Mouse (Mus musculus): ENCODE measurements at regions not wholly inside any gene's neighbourhood (a gene's known extent, or its start where the extent isn't known, plus 50 kb on each side); places are given as distances from the start of the nearest gene placed in this dataset.

GRCm38 (mm10) chr12:16140511-16141110 lies 323.9 kb upstream of the Trib2 start:
- no peak overlapping the region for H3K4me2 ChIP-seq (ENCODE audit: low read length)
- H3K27me3 ChIP-seq (replicated peaks; ENCODE audit: control insufficient read depth, insufficient read depth, low read length): no peaks in the 10 kb centered on the region
- no peaks in the 10 kb centered on the region for H3K9me3 ChIP-seq (ENCODE audit: control insufficient read depth, low read length)
- no peaks in the 10 kb centered on the region for H3K36me3 ChIP-seq (ENCODE audit: control insufficient read depth, insufficient read depth, low read length)
- DNase-seq (ENCODE audit: low spot score): no peak
- H3K9ac ChIP-seq (ENCODE audit: low read length): no peak overlapping the region
- no peaks in the 10 kb centered on the region for H3K4me1 ChIP-seq (replicated peaks; ENCODE audit: control insufficient read depth, insufficient read depth, low read length)
- H3K27ac ChIP-seq (ENCODE audit: low read depth): no peak overlapping the region
- 67% methylated on average over 5 of the region's 5 CpGs for WGBS
- no peak for ATAC-seq (replicated peaks; ENCODE audit: low FRiP score, low TSS enrichment, low read depth)
- H3K4me3 ChIP-seq (ENCODE audit: low read depth, low read length): no peak overlapping the region

- Histone ChIP-seq H3K36me3 (ENCODE audit: control insufficient read depth, insufficient read depth, low read length) (no peaks in the 10 kb centered on the region), H3K9me3 (ENCODE audit: control insufficient read depth, low read length) (no peaks in the 10 kb centered on the region), H3K4me2 (ENCODE audit: low read length) (no peak overlapping the region), H3K27me3 (replicated peaks; ENCODE audit: control insufficient read depth, insufficient read depth, low read length) (no peaks in the 10 kb centered on the region), H3K27ac (ENCODE audit: low read depth) (no peak overlapping the region), H3K4me3 (ENCODE audit: low read depth, low read length) (no peak overlapping the region), H3K4me1 (replicated peaks; ENCODE audit: control insufficient read depth, insufficient read depth, low read length) (no peaks in the 10 kb centered on the region), H3K9ac (ENCODE audit: low read length) (no peak overlapping the region)
- no peak for ATAC-seq (replicated peaks; ENCODE audit: low FRiP score, low TSS enrichment, low read depth)
- no peak for DNase-seq (ENCODE audit: low spot score)
- WGBS: 69% methylated on average over 4 of the region's 4 CpGs
Measured at GRCm38 (mm10) chr12:16139152-16139551, 322.4 kb upstream of the Trib2 start.

- WGBS: 88% methylated on average over 3 of the region's 3 CpGs
- Histone ChIP-seq H3K4me2 (ENCODE audit: low read length) (no peak overlapping the region), H3K4me1 (replicated peaks; ENCODE audit: control insufficient read depth, insufficient read depth, low read length) (no peaks in the 10 kb centered on the region), H3K9me3 (ENCODE audit: control insufficient read depth, low read length) (no peaks in the 10 kb centered on the region), H3K27me3 (replicated peaks; ENCODE audit: control insufficient read depth, insufficient read depth, low read length) (no peaks in the 10 kb centered on the region), H3K9ac (ENCODE audit: low read length) (no peak overlapping the region), H3K4me3 (ENCODE audit: low read depth, low read length) (no peak overlapping the region), H3K36me3 (ENCODE audit: control insufficient read depth, insufficient read depth, low read length) (no peaks in the 10 kb centered on the region), H3K27ac (ENCODE audit: low read depth) (no peak overlapping the region)
- ATAC-seq (replicated peaks; ENCODE audit: low FRiP score, low TSS enrichment, low read depth) (no peak), DNase-seq (ENCODE audit: low spot score) (no peak)
Measured at GRCm38 (mm10) chr12:16137801-16138200, 321.1 kb upstream of the Trib2 start.

- DNase-seq (ENCODE audit: low spot score): no peak
- Histone ChIP-seq H3K36me3 (ENCODE audit: control insufficient read depth, insufficient read depth, low read length) (no peaks in the 10 kb centered on the region), H3K9ac (ENCODE audit: low read length) (no peak overlapping the region), H3K27me3 (replicated peaks; ENCODE audit: control insufficient read depth, insufficient read depth, low read length) (no peaks in the 10 kb centered on the region), H3K4me1 (replicated peaks; ENCODE audit: control insufficient read depth, insufficient read depth, low read length) (no peaks in the 10 kb centered on the region), H3K4me3 (ENCODE audit: low read depth, low read length) (no peak overlapping the region), H3K9me3 (ENCODE audit: control insufficient read depth, low read length) (no peaks in the 10 kb centered on the region), H3K27ac (ENCODE audit: low read depth) (no peak overlapping the region), H3K4me2 (ENCODE audit: low read length) (no peak overlapping the region)
- no peak for ATAC-seq (replicated peaks; ENCODE audit: low FRiP score, low TSS enrichment, low read depth)
- whole genome bisulfite sequencing: 27% methylated on average over 5 of the region's 5 CpGs
Measured at GRCm38 (mm10) chr12:16136214-16136671, 319.5 kb upstream of the Trib2 start.

- Histone ChIP-seq H3K9ac (ENCODE audit: low read length) (no peak overlapping the region), H3K27ac (ENCODE audit: low read depth) (no peak overlapping the region), H3K4me3 (ENCODE audit: low read depth, low read length) (no peak overlapping the region), H3K36me3 (ENCODE audit: control insufficient read depth, insufficient read depth, low read length) (no peaks in the 10 kb centered on the region), H3K4me2 (ENCODE audit: low read length) (no peak overlapping the region), H3K27me3 (replicated peaks; ENCODE audit: control insufficient read depth, insufficient read depth, low read length) (no peaks in the 10 kb centered on the region), H3K9me3 (ENCODE audit: control insufficient read depth, low read length) (no peaks in the 10 kb centered on the region), H3K4me1 (replicated peaks; ENCODE audit: control insufficient read depth, insufficient read depth, low read length) (no peaks in the 10 kb centered on the region)
- 58% methylated on average over 4 of the region's 4 CpGs for WGBS
- ATAC-seq (replicated peaks; ENCODE audit: low FRiP score, low TSS enrichment, low read depth): no peak
- no peak for DNase-seq (ENCODE audit: low spot score)
Measured at GRCm38 (mm10) chr12:16135602-16136213, 319.0 kb upstream of the Trib2 start.

GRCm38 (mm10) chr12:16134446-16134845 lies 317.7 kb upstream of the Trib2 start:
- Histone ChIP-seq H3K36me3 (ENCODE audit: control insufficient read depth, insufficient read depth, low read length) (no peaks in the 10 kb centered on the region), H3K9ac (ENCODE audit: low read length) (no peak overlapping the region), H3K27me3 (replicated peaks; ENCODE audit: control insufficient read depth, insufficient read depth, low read length) (no peaks in the 10 kb centered on the region), H3K4me3 (ENCODE audit: low read depth, low read length) (no peak overlapping the region), H3K27ac (ENCODE audit: low read depth) (no peak overlapping the region), H3K9me3 (ENCODE audit: control insufficient read depth, low read length) (no peaks in the 10 kb centered on the region), H3K4me1 (replicated peaks; ENCODE audit: control insufficient read depth, insufficient read depth, low read length) (no peaks in the 10 kb centered on the region), H3K4me2 (ENCODE audit: low read length) (no peak overlapping the region)
- ATAC-seq (replicated peaks; ENCODE audit: low FRiP score, low TSS enrichment, low read depth): no peak
- DNase-seq (ENCODE audit: low spot score): no peak
- 77% methylated on average over 3 of the region's 3 CpGs for WGBS

GRCm38 (mm10) chr12:16133253-16133652 lies 316.5 kb upstream of the Trib2 start:
- Histone ChIP-seq H3K27ac (ENCODE audit: low read depth) (no peak overlapping the region), H3K27me3 (replicated peaks; ENCODE audit: control insufficient read depth, insufficient read depth, low read length) (no peaks in the 10 kb centered on the region), H3K4me2 (ENCODE audit: low read length) (no peak overlapping the region), H3K4me1 (replicated peaks; ENCODE audit: control insufficient read depth, insufficient read depth, low read length) (no peaks in the 10 kb centered on the region), H3K9ac (ENCODE audit: low read length) (no peak overlapping the region), H3K36me3 (ENCODE audit: control insufficient read depth, insufficient read depth, low read length) (no peaks in the 10 kb centered on the region), H3K4me3 (ENCODE audit: low read depth, low read length) (no peak overlapping the region), H3K9me3 (ENCODE audit: control insufficient read depth, low read length) (no peaks in the 10 kb centered on the region)
- 68% methylated on average over 3 of the region's 3 CpGs for WGBS
- DNase-seq (ENCODE audit: low spot score): no peak
- no peak for ATAC-seq (replicated peaks; ENCODE audit: low FRiP score, low TSS enrichment, low read depth)

GRCm38 (mm10) chr12:16131740-16132077 lies 315.0 kb upstream of the Trib2 start:
- Histone ChIP-seq H3K4me1 (replicated peaks; ENCODE audit: control insufficient read depth, insufficient read depth, low read length) (no peaks in the 10 kb centered on the region), H3K9me3 (ENCODE audit: control insufficient read depth, low read length) (no peaks in the 10 kb centered on the region), H3K27me3 (replicated peaks; ENCODE audit: control insufficient read depth, insufficient read depth, low read length) (no peaks in the 10 kb centered on the region), H3K9ac (ENCODE audit: low read length) (no peak overlapping the region), H3K27ac (ENCODE audit: low read depth) (no peak overlapping the region), H3K4me2 (ENCODE audit: low read length) (no peak overlapping the region), H3K4me3 (ENCODE audit: low read depth, low read length) (no peak overlapping the region), H3K36me3 (ENCODE audit: control insufficient read depth, insufficient read depth, low read length) (no peaks in the 10 kb centered on the region)
- DNase-seq (ENCODE audit: low spot score): no peak
- WGBS: 73% methylated on average over 1 of the region's 1 CpGs
- ATAC-seq (replicated peaks; ENCODE audit: low FRiP score, low TSS enrichment, low read depth): no peak

GRCm38 (mm10) chr12:16131028-16131739 lies 314.5 kb upstream of the Trib2 start:
- Histone ChIP-seq H3K4me1 (replicated peaks; ENCODE audit: control insufficient read depth, insufficient read depth, low read length) (no peaks in the 10 kb centered on the region), H3K4me3 (ENCODE audit: low read depth, low read length) (no peak overlapping the region), H3K9ac (ENCODE audit: low read length) (no peak overlapping the region), H3K4me2 (ENCODE audit: low read length) (no peak overlapping the region), H3K9me3 (ENCODE audit: control insufficient read depth, low read length) (no peaks in the 10 kb centered on the region), H3K27me3 (replicated peaks; ENCODE audit: control insufficient read depth, insufficient read depth, low read length) (no peaks in the 10 kb centered on the region), H3K36me3 (ENCODE audit: control insufficient read depth, insufficient read depth, low read length) (no peaks in the 10 kb centered on the region), H3K27ac (ENCODE audit: low read depth) (no peak overlapping the region)
- ATAC-seq (replicated peaks; ENCODE audit: low FRiP score, low TSS enrichment, low read depth): no peak
- WGBS: 42% methylated on average over 2 of the region's 2 CpGs
- DNase-seq (ENCODE audit: low spot score): no peak

Data from intestine, embryonic 14.5 days (tissue).